9 mouse cellular contexts compared by ENCODE assay signal in the genomic region with DNA sequence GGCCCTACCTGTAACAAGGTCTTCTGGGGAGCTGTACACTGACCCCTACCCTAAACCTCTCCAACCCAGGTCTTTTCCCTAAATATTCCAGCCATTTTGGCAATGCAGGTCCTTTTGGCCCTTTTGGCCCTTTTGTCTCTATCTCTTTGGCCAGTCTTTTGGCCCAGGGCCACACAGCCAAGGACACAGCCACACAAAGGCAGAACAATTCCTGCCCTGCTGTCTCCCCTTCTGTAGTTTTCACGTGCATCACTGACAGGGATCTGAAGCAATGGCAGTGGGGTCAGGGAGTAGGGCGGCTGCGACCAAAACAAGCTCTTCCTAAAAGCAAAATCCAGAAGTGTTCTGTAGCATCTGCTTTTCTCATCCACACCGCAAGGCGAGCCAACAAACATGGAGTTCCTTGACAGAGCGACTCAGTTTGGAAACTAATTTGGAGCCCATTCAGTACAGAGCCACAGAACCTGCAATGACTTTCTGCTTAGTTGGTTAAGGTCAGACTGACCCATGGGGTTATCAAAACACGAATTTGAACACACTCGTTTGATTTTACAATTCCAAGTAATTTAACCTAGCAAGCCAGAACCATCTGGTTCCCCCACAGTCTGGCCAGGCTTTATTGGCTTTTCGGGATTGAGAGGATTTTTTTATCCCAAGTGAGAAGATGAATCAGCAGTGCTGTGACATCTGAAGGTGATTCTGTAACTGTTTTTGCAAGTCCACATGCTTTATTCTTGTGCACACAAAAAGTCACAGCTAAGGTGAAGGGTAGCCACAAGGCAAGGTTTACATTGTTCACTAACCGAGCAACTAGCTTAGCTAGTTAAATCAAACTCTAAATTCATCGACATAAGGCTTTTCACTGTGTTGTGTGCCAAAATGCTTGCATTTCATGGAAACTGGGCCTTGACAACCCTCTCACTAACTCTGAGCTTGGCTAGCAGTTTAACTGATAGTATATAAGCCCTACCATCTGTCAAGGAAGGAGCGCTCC. TPM values are rescaled to one million over a fixed set of nuclear protein-coding genes. Genes with fewer than 3 reads are reported as not detected.
DNase-seq lines count a peak whose midpoint lies in the region; ATAC-seq lines count a peak whose summit lies in the region.
"Had no signal": no experiment of that assay in that cellular context is flagged by ENCODE, and none has a peak within 500 bp of the region (broad histone marks: within the 10 kb centered on the region; RNA-seq: fewer than 3 reads in every experiment).

No protein-coding gene starts in this region.

- WGBS in heart, embryonic 11.5 days (ENCODE audit: insufficient replicate concordance) = 74% methylated on average over 12 of the region's 12 CpGs
- 48% methylated on average over 12 of the region's 12 CpGs for WGBS in limb, embryonic 15.5 days
- WGBS in midbrain, embryonic 15.5 days = 78% methylated on average over 12 of the region's 12 CpGs

- no peaks in the 10 kb centered on the region for H3K4me1 ChIP-seq in heart, embryonic 11.5 days (ENCODE audit: control insufficient read depth, insufficient read depth, low read length)
- H3K4me1 ChIP-seq in limb, embryonic 15.5 days = peaks cover 11% of the 10 kb centered on the region; the same call in 1 of the 2 replicates
- H3K4me1 ChIP-seq in midbrain, embryonic 15.5 days = no peaks in the 10 kb centered on the region

- no peak overlapping the region for H3K4me2 ChIP-seq in heart, embryonic 11.5 days
- no peak overlapping the region for H3K4me2 ChIP-seq in limb, embryonic 15.5 days
- H3K4me2 ChIP-seq in midbrain, embryonic 15.5 days = no peak overlapping the region

- H3K36me3 ChIP-seq in heart, embryonic 11.5 days (ENCODE audit: control insufficient read depth, insufficient read depth, low read length) = no peaks in the 10 kb centered on the region
- no peaks in the 10 kb centered on the region for H3K36me3 ChIP-seq in limb, embryonic 15.5 days
- H3K36me3 ChIP-seq in midbrain, embryonic 15.5 days (replicated peaks) = no peaks in the 10 kb centered on the region

- H3K27ac ChIP-seq in heart, embryonic 11.5 days (ENCODE audit: low read depth, low read length) = no peak overlapping the region
- H3K27ac ChIP-seq in limb, embryonic 15.5 days = peak overlapping the region; percentile 64
- H3K27ac ChIP-seq in midbrain, embryonic 15.5 days = no peak overlapping the region

- H3K9ac ChIP-seq in heart, embryonic 11.5 days (ENCODE audit: low read depth, low read length) = no peak overlapping the region
- H3K9ac ChIP-seq in limb, embryonic 15.5 days = no peak overlapping the region
- H3K9ac ChIP-seq in midbrain, embryonic 15.5 days = no peak overlapping the region

- peak; percentile 4 for DNase-seq in heart, adult 8-10 months (ENCODE audit: low spot score)
- peak; percentile 33 to 38 for DNase-seq in cerebellum, adult 18-20 months
- peak; percentile 8 for DNase-seq in gastrocnemius, postnatal 10 days
- DNase-seq in thymus, postnatal 4 days = no peak
- no peak for DNase-seq in heart, postnatal 36 days

- no peaks in the 10 kb centered on the region for H3K9me3 ChIP-seq in heart, embryonic 11.5 days (replicated peaks; ENCODE audit: control insufficient read depth, low read length)
- H3K9me3 ChIP-seq in limb, embryonic 15.5 days = no peaks in the 10 kb centered on the region
- no peaks in the 10 kb centered on the region for H3K9me3 ChIP-seq in midbrain, embryonic 15.5 days

- H3K4me3 ChIP-seq in heart, embryonic 11.5 days (ENCODE audit: low read depth, low read length) = no peak overlapping the region
- H3K4me3 ChIP-seq in limb, embryonic 15.5 days = no peak overlapping the region
- no peak overlapping the region for H3K4me3 ChIP-seq in midbrain, embryonic 15.5 days

- no peak for ATAC-seq in heart, embryonic 11.5 days (replicated peaks; ENCODE audit: insufficient number of reproducible peaks, low FRiP score, low TSS enrichment)
- 0 out of 2 replicates have a peak, but pooled peaks have one; percentile 23 for ATAC-seq in limb, embryonic 15.5 days (ENCODE audit: insufficient number of reproducible peaks, low FRiP score, low TSS enrichment, low read depth)
- ATAC-seq in midbrain, embryonic 15.5 days (replicated peaks) = no peak
- ATAC-seq: inflammation-experienced regulatory T-cells, adult 6 months had no signal

- intact Hi-C loops in heart, postnatal 36 days (cut with DNase I) = no loop called here

- H3K27me3 ChIP-seq in heart, embryonic 11.5 days (ENCODE audit: control insufficient read depth, insufficient read depth, low read length) = no peaks in the 10 kb centered on the region; the same call in 1 of the 2 replicates
- H3K27me3 ChIP-seq in limb, embryonic 15.5 days = no peaks in the 10 kb centered on the region
- H3K27me3 ChIP-seq in midbrain, embryonic 15.5 days (replicated peaks) = no peaks in the 10 kb centered on the region

RNA-seq across cellular contexts. Expression of a gene that starts 36.8 kb away (rescaled TPM):
- not detected for total RNA-seq in heart, adult 8-10 months (2022)
- 0.06 and 0.20 TPM in 2 replicates for polyA plus RNA-seq in heart, embryonic 11.5 days (2014; fragmentation: Nextera tagmentation; extraction: Ambion mirVana)
- total RNA-seq in gastrocnemius, postnatal 10 days (2021) = under 1 TPM; 0.19 to 0.36 TPM
- 0.27 TPM in 1 of 2 replicates, not detected in the other for polyA plus RNA-seq in limb, embryonic 15.5 days (2015; fragmentation: Nextera tagmentation; extraction: Ambion mirVana)
- polyA plus RNA-seq in midbrain, embryonic 15.5 days (2015; fragmentation: Nextera tagmentation; extraction: Ambion mirVana) = 0.27 and 0.39 TPM in 2 replicates
- not detected for total RNA-seq in heart, postnatal 36 days (2021)

RNA-seq across cellular contexts. Expression of a gene that starts 37.0 kb away (rescaled TPM):
- total RNA-seq in heart, adult 8-10 months (2022) = 1 to 10 TPM; 7.5 to 8.3 (median 7.8) TPM
- polyA plus RNA-seq in heart, embryonic 11.5 days (2014; fragmentation: Nextera tagmentation; extraction: Ambion mirVana) = 26.1 and 30.3 TPM in 2 replicates
- 10 to 100 TPM in 1 of 2 experiments, 1 to 10 TPM in 1; 7.1 to 10.8 TPM for total RNA-seq in gastrocnemius, postnatal 10 days (2021)
- polyA plus RNA-seq in limb, embryonic 15.5 days (2015; fragmentation: Nextera tagmentation; extraction: Ambion mirVana) = 27.5 and 35.7 TPM in 2 replicates
- 58.3 and 60.2 TPM in 2 replicates for polyA plus RNA-seq in midbrain, embryonic 15.5 days (2015; fragmentation: Nextera tagmentation; extraction: Ambion mirVana)
- total RNA-seq in heart, postnatal 36 days (2021) = 1 to 10 TPM; 8.1 to 9.5 TPM

Comparison
In these comparisons a context has a peak if more than half of its experiments do, and no peak if none do; other contexts are left out.
1. DNase-seq: peak in heart, adult 8-10 months (single experiment), cerebellum, adult 18-20 months (2 of 2) and gastrocnemius, postnatal 10 days (single experiment); none in thymus, postnatal 4 days (single experiment) and heart, postnatal 36 days (0 of 2).